Mouse (Mus musculus) left cerebral cortex, adult 8-10 months (tissue): ENCODE measurements around the gene Snapin. TPM values are rescaled to one million over a fixed set of nuclear protein-coding genes. Genes with fewer than 3 reads are reported as not detected.

Experiments used
- DNase-seq, 2 experiments: peaks; one replicate each; pipeline ENCODE4 v3.0.0; 2022; ENCODE audit warnings: low spot score in 2 of 2
- total RNA-seq, 4 experiments: library from RNA; stranded (reverse); gene quantifications; 2 replicates each; pipeline ENCODE4 v1.2.4; 2022

Gene Snapin
- total RNA-seq, 4 experiments from 2014 or later: 62.4 to 74.7 (median 67.1) TPM

DNA sequence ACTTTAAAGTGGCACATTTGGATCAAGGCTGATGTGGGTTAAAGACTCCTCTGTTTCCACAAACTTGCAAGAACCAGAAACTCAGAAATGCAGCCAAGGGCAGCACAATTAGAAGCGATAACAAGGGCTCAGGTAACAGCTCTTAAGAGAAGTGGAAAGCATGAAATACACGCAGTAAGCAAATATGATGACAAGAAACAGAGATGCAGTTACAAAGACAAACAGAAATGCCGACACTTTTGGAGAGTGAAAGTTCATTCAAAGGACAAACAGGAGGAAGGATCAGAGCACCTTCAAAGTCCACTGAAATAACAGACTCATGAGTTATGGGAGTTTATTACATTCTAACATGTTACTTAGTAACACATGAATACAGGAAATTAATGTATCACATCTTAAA is 15.5 kb upstream of the Snapin start:
- DNase-seq: no peak

- DNase-seq: no peak
Measured at GRCm38 (mm10) chr3:90505216-90505615, 14.4 kb upstream of the Snapin start.

DNA sequence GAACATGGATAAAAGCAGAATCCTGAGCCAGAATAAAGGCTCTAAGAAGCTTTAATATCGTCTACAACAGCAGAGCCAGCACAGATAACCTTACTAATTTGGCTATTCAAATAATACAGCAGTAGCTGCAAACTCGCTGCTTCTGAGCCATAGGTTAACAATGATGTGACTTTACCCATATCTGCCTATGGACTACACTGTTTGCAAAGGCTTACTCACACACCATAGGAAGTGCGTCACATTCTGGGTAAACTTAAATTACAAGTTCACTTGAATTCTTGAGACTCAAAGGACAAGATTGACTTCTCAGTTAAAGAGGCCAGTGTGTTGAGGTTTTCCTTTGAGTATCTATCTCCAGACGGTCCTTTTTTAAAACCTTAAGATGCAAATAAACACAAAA is 12.6 kb upstream of the Snapin start:
- no peak for DNase-seq

DNA sequence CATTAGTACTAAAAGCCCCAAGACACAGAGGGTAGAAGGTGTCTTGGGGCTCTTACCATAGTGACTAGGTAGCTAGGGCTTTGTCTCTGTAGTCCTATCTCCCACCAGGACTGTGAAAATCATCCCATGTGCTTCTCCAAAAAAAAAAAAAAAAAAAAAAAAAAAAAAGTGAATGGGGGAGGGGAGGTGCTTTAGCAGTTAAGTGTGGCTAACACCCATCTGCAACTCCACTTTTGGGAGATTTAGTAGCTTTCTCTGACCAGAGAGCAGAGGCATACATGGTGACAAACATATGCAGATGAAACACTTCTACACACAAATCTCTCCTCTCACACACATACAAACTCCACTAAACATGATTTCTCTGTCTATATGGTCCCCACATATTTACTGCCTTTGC is 6.8 kb upstream of the Snapin start:
- no peak for DNase-seq

- no peak for DNase-seq
Measured at GRCm38 (mm10) chr3:90495850-90496525, 5.2 kb upstream of the Snapin start.

- DNase-seq: no peak
Measured at GRCm38 (mm10) chr3:90493831-90494540, 3.2 kb upstream of the Snapin start.

- no peak for DNase-seq
Measured at GRCm38 (mm10) chr3:90491350-90491749, 517 bp upstream of the Snapin start.

DNA sequence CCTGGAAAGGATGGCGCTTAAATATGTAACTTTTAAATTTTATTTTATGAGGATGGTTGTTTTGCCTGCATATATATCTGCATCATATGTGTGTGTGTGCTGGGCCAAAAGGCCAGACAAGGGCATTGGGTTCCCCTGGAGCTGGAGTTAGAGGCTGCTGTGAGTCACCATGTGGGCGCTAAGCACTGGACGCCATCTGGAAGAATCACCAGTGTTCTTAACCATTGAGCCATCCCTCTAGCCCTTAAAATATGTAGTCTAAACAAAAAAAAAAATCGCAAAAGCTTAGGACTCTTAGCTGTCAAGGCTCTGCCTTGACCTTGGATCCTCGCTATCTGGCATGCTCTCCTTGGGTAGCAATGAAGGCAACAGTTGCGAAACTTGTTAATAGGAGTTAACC is 2.3 kb downstream of the Snapin start:
- DNase-seq: no peak

GRCm38 (mm10) chr3:90486998-90487397 is 3.8 kb downstream of the Snapin start:
- DNase-seq: no peak

GRCm38 (mm10) chr3:90475831-90476611 is 14.8 kb downstream of the Snapin start, which contains the start of gene Ilf2:
Gene Ilf2, plus strand, starts transcription at chr3:90476126.
- DNase-seq: peak; percentile 93 to 95

DNA sequence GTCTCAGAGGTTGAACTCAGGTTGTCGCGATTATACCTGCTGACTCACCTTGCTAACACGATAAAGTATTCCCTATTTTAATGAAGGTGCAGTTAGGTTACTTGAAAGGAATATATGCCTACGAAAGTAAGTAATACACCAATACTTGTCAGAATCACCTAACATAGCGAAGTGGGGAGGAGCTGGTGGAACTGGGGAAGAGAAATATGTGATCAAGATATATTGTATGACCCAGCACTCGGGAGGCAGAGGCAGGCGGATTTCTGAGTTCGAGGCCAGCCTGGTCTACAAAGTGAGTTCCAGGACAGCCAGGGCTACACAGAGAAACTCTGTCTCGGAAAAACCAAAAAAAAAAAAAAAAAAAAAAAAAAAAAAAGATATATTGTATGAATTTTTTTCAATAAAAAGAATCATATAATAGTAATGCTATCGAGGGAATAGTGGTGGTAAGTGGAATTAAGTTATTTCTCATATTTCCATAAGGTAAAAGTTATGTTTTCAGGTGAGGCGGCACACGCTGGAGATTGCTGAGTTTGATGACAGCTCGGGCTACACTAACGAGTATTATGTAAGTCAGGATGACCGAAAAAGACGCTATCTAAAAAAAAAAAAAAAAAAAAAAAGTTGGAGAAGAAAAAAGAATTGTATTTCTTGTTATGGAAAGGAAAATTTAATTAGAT is 15.5 kb downstream of the Snapin start:
- DNase-seq: no peak

GRCm38 (mm10) chr3:90472213-90472612 is 18.6 kb downstream of the Snapin start:
- no peak for DNase-seq

- no peak for DNase-seq
Measured at GRCm38 (mm10) chr3:90467618-90468300, 23.1 kb downstream of the Snapin start.

DNA sequence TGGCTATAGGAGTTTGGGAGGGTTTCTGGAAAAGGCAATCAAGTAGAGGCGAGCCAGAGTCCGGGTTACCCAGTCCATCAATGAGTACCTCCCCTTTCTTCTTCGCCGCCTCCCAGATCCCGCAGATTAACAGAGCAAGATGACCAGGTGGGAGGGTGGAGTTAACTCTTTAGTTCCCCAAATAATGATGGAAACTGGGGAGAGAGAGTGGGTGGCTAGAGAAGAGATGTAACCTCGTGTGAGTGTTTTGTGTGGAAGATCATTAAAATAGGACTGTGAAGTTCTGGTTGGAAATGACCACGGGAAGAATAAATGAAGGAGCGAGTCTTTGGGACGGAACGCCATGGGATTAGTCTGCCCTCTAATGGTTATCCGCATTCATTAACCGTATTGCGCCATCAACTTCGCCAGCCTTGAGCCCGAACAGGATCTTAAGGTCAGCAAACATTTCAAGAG is 24.5 kb downstream of the Snapin start:
- no peak for DNase-seq

GRCm38 (mm10) chr3:90465686-90466310 is 25.0 kb downstream of the Snapin start, which contains the start of gene Npr1:
Gene Npr1, minus strand, starts transcription at chr3:90465866.
- no peak for DNase-seq

- DNase-seq: no peak
Measured at GRCm38 (mm10) chr3:90465081-90465685, 25.6 kb downstream of the Snapin start.

- DNase-seq: no peak
Measured at GRCm38 (mm10) chr3:90464552-90465080, 26.2 kb downstream of the Snapin start.

GRCm38 (mm10) chr3:90462579-90462978 is 28.3 kb downstream of the Snapin start:
- DNase-seq: no peak

GRCm38 (mm10) chr3:90461935-90462334 is 28.9 kb downstream of the Snapin start:
- DNase-seq: no peak

DNA sequence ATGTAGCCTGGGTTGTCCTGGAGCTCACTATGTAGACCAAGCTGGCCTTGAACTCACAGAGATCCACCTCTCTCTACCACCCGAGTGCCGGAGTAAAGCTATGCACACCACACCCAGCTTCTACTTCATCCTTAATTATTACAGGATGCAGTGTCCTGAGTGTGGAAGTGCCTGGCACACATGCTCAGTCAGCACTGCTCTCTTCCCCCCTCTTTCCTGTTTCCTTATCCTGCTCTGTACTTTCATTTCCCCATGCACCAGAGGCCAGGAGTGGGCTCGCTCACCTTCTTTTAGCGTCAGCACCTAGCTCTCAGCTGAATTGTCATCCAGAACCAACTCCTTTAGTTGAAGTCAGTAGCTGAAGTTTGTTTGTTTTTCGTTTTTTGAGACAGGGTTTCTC is 30.5 kb downstream of the Snapin start:
- no peak for DNase-seq
